Mouse (Mus musculus) cortical plate, adult 2 months (tissue): ENCODE results near the gene Fam19a3.

ENCODE experiments used
- CTCF ChIP-seq: fragments of 200-500 bp; IDR thresholded peaks from 2 replicates; pipeline ENCODE4 v1.5.1; 2011; ENCODE audit warnings: mild to moderate bottlenecking, control low read depth, low read length; ENCODE audit not compliant: insufficient read depth; ENCODE audit errors: extremely low read depth
- POLR2A ChIP-seq: fragments of 200-500 bp; IDR thresholded peaks from 2 replicates; pipeline ENCODE4 v1.6.1; 2011; ENCODE audit warnings: mild to moderate bottlenecking, low read length, control low read depth; ENCODE audit not compliant: insufficient read depth; ENCODE audit errors: extremely low read depth

GRCm38 (mm10) chr3:104767716-104768115 is 13.9 kb downstream of the Fam19a3 start:
- TF ChIP-seq POLR2A: no peak
- no peak for TF ChIP-seq CTCF
